Mouse (Mus musculus): ENCODE measurements around the gene Ddit4. TPM values are rescaled to one million over a fixed set of nuclear protein-coding genes. Genes with fewer than 3 reads are reported as not detected.

Ddit4 gene
- polyA plus RNA-seq, 1 experiment from 2014 or later: 24.0 TPM

DNA sequence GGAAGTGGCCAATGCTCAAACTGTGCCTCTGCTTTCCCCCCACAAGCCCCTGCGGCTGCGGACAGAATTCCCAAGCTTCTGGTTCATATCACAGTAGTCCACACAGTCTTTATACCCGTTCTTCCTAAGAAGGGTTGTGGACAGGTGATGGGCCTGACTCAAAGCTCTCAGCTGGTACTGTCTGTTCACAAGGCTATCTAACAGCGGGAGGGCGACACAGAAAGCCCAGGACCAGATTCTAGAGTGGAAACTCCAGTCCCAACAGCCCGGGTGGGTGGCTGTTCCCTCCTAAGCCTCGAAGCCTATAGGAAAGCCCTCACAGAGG is 31.2 kb downstream of the Ddit4 start:
- ATAC-seq (replicated peaks; ENCODE audit: low FRiP score, low read depth) (no peak), DNase-seq (ENCODE audit: low spot score) (no peak)
- Histone ChIP-seq H3K9ac (ENCODE audit: low read depth, low read length) (peak overlapping the region; percentile 50; the same call in 1 of the 2 replicates), H3K27ac (peak overlapping the region; percentile 81), H3K4me3 (replicated peaks; ENCODE audit: low read depth, low read length) (peak overlapping the region; percentile 33; the same call in 1 of the 2 replicates), H3K27me3 (ENCODE audit: insufficient read depth, low read length) (no peaks in the 10 kb centered on the region), H3K36me3 (ENCODE audit: insufficient read depth, low read length) (no peaks in the 10 kb centered on the region), H3K4me2 (ENCODE audit: low read length) (peak overlapping the region; percentile 72), H3K9me3 (replicated peaks; ENCODE audit: low read length) (no peaks in the 10 kb centered on the region), H3K4me1 (replicated peaks; ENCODE audit: insufficient read depth, low read length) (peaks cover 28% of the 10 kb centered on the region)
- WGBS: 31% methylated on average over 7 of the region's 7 CpGs
- no peak for TF ChIP-seq CTCF (IDR thresholded peaks at IDR 0.05; ENCODE audit: low read depth)

DNA sequence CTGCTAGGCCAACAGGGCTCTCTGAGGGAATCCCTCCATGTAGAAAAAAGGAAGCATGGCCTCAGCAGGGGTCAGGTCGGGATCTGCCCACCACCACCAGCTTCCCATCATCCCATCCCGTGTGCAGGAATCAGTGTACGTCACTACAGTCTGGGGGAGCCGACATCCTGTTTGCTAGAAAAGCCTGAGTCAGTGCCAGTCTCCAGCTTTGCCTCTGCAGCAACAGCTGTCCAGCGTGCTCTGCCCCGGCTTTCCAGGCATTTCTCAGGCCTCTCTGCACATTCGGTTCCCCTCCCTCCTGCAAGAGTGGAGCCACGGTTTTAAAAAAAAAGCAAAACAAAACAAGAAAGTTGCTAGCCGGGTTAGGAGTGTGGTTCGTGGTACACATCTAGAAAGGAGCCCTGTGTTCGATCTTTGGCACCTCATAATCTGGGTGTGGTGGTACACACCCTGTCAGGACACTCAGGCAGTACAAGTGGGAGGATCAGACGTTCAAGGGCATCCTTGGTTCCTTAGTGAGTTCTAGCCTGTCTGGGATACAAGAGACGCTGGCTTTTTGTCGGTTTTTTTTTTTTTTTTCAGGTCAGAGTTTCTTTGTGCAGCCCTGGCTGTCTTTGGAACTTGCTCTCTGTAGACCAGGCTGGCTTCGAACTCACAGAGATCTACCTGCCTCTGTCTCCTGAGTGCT is 32.0 kb downstream of the Ddit4 start:
- DNase-seq (ENCODE audit: low spot score) (peak; percentile 76), ATAC-seq (replicated peaks; ENCODE audit: low FRiP score, low read depth) (no peak)
- Histone ChIP-seq H3K36me3 (ENCODE audit: insufficient read depth, low read length) (no peaks in the 10 kb centered on the region), H3K27ac (peak overlapping the region; percentile 38), H3K9ac (ENCODE audit: low read depth, low read length) (no peak overlapping the region), H3K4me3 (replicated peaks; ENCODE audit: low read depth, low read length) (no peak overlapping the region), H3K4me2 (ENCODE audit: low read length) (no peak overlapping the region), H3K27me3 (ENCODE audit: insufficient read depth, low read length) (no peaks in the 10 kb centered on the region), H3K4me1 (replicated peaks; ENCODE audit: insufficient read depth, low read length) (peaks cover 28% of the 10 kb centered on the region), H3K9me3 (replicated peaks; ENCODE audit: low read length) (no peaks in the 10 kb centered on the region)
- WGBS: 39% methylated on average over 15 of the region's 15 CpGs
- TF ChIP-seq CTCF (IDR thresholded peaks at IDR 0.05; ENCODE audit: low read depth): no peak

DNA sequence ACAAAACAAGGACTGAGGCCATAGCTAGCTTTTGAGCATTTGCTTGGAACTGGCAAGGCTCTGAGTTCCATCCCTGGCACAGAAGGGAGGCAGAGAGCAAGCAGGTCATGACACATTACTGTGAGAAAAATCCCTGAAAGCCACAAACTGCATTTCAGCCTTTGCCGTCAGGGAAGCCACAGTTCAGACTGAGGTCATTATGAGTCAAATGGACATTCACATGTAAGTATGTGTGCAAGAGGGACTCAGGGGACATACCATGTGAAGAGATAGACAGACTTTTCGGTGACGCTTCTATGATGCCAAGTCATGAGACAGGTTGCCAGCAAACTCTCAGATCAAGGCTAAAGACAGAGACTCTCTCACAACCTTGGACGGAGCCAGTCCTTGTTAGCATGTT is 33.5 kb downstream of the Ddit4 start:
- WGBS: 95% methylated on average over 4 of the region's 4 CpGs
- no peak overlapping the region for H3K27ac ChIP-seq
- H3K9ac ChIP-seq (ENCODE audit: low read depth, low read length): no peak overlapping the region
- peaks cover 28% of the 10 kb centered on the region for H3K4me1 ChIP-seq (replicated peaks; ENCODE audit: insufficient read depth, low read length)
- no peak for TF ChIP-seq CTCF (IDR thresholded peaks at IDR 0.05; ENCODE audit: low read depth)
- ATAC-seq (replicated peaks; ENCODE audit: low FRiP score, low read depth) (no peak), DNase-seq (ENCODE audit: low spot score) (no peak)
- no peak overlapping the region for H3K4me3 ChIP-seq (replicated peaks; ENCODE audit: low read depth, low read length)
- no peaks in the 10 kb centered on the region for H3K36me3 ChIP-seq (ENCODE audit: insufficient read depth, low read length)
- H3K27me3 ChIP-seq (ENCODE audit: insufficient read depth, low read length): no peaks in the 10 kb centered on the region
- no peaks in the 10 kb centered on the region for H3K9me3 ChIP-seq (replicated peaks; ENCODE audit: low read length)
- H3K4me2 ChIP-seq (ENCODE audit: low read length): no peak overlapping the region

DNA sequence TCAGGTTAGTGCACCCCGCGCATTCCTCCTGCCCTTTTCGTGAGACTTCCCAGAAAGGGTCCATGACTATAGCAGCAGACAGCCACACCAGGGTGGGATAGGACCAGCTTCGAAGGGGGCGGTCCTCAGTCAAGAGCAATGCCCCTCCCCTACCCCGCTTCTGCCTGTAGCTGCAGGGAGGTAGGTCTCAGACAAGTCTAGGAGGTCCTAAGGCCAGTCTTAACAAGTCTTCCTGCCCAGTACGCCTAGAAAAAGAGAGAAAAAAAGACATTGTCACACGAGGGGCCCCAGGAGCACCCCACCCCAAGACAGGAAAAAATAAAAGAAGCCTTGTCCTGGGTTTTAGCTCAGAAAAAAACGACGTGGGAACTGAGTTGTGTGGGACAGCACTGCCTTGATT is 35.0 kb downstream of the Ddit4 start:
- peak overlapping the region; percentile 88 for H3K27ac ChIP-seq
- ATAC-seq (replicated peaks; ENCODE audit: low FRiP score, low read depth): peak; percentile 87
- H3K36me3 ChIP-seq (ENCODE audit: insufficient read depth, low read length): no peaks in the 10 kb centered on the region
- H3K4me1 ChIP-seq (replicated peaks; ENCODE audit: insufficient read depth, low read length): peaks cover 32% of the 10 kb centered on the region
- no peaks in the 10 kb centered on the region for H3K9me3 ChIP-seq (replicated peaks; ENCODE audit: low read length)
- 2% methylated on average over 10 of the region's 10 CpGs for WGBS
- H3K27me3 ChIP-seq (ENCODE audit: insufficient read depth, low read length): no peaks in the 10 kb centered on the region
- TF ChIP-seq CTCF (IDR thresholded peaks at IDR 0.05; ENCODE audit: low read depth): no peak
- H3K4me3 ChIP-seq (replicated peaks; ENCODE audit: low read depth, low read length): peak overlapping the region; percentile 20; the same call in 1 of the 2 replicates
- peak overlapping the region; percentile 42; the same call in 1 of the 2 replicates for H3K9ac ChIP-seq (ENCODE audit: low read depth, low read length)
- H3K4me2 ChIP-seq (ENCODE audit: low read length): peak overlapping the region; percentile 60
- peak; percentile 89 for DNase-seq (ENCODE audit: low spot score)

DNA sequence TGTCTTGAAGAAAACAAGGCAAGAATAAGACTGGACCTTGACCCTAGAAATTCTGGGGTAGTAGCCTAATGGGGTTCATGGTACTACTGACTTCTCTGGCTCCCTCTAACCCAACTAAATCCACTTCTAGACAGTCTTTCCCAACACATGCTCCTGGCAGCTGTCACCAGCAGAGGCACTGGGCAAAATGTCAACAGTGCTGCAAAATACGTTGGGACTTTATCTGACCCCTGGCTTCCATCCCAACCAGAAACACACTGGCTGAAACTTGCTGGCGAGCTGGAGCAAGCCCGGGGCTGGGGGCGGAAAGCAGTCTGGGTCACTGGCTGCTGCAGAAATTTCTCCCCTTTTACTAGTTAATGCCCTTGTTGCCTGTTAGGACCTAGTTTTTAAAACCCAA is 35.5 kb downstream of the Ddit4 start:
- peak; percentile 74 for DNase-seq (ENCODE audit: low spot score)
- 3% methylated on average over 4 of the region's 4 CpGs for WGBS
- ATAC-seq (replicated peaks; ENCODE audit: low FRiP score, low read depth): peak; percentile 33

DNA sequence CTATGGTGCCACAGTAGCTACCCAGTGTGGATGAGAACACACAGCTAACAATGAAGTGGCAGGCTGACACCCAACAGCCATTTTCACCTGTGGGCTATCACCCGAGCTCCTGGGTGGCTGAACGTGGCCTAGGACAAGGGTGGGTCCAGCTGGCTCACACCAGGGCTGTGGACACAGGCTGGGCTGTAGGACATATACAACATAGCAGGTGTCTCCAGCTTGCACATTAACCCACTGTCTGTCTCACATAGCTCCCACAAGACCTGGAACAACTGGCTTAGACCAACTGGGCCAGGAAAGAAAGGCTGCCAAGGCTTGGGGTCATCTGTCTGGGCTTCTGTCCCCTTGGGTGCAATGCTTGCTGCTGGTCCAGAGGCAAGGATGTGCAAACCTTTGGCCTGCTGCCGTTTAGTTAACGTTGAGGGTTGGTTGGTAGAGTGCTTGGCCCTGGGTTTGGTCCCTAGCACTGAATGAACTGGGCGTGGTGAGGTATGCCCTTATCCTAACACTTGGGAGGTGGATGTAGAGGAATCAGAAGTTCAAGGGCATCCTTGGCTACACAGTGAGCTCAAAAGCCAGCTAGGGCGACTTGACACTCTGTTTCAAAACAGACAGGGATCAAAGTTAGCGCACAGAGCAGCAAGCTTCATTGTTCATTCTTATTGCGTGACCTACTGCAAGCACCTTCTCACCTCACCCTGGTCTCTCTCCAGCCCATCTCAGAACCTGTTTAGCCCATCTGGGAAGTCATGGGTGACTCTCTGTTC is 36.3 kb downstream of the Ddit4 start:
- ATAC-seq (replicated peaks; ENCODE audit: low FRiP score, low read depth) (no peak), DNase-seq (ENCODE audit: low spot score) (no peak)
- Histone ChIP-seq H3K4me1 (replicated peaks; ENCODE audit: insufficient read depth, low read length) (peaks cover 26% of the 10 kb centered on the region), H3K27ac (peak overlapping the region; percentile 88), H3K9me3 (replicated peaks; ENCODE audit: low read length) (no peaks in the 10 kb centered on the region), H3K9ac (ENCODE audit: low read depth, low read length) (no peak overlapping the region), H3K4me3 (replicated peaks; ENCODE audit: low read depth, low read length) (no peak overlapping the region), H3K36me3 (ENCODE audit: insufficient read depth, low read length) (no peaks in the 10 kb centered on the region), H3K4me2 (ENCODE audit: low read length) (no peak overlapping the region), H3K27me3 (ENCODE audit: insufficient read depth, low read length) (no peaks in the 10 kb centered on the region)
- WGBS: 85% methylated on average over 8 of the region's 8 CpGs
- TF ChIP-seq CTCF (IDR thresholded peaks at IDR 0.05; ENCODE audit: low read depth): no peak

More for the DNA sequence above, 35.5 kb downstream of the Ddit4 start:
- Histone ChIP-seq H3K9me3 (replicated peaks; ENCODE audit: low read length) (no peaks in the 10 kb centered on the region), H3K4me2 (ENCODE audit: low read length) (peak overlapping the region; percentile 60), H3K4me3 (replicated peaks; ENCODE audit: low read depth, low read length) (peak overlapping the region; percentile 20; the same call in 1 of the 2 replicates), H3K9ac (ENCODE audit: low read depth, low read length) (peak overlapping the region; percentile 42; the same call in 1 of the 2 replicates), H3K27ac (peak overlapping the region; percentile 88), H3K27me3 (ENCODE audit: insufficient read depth, low read length) (no peaks in the 10 kb centered on the region), H3K4me1 (replicated peaks; ENCODE audit: insufficient read depth, low read length) (peaks cover 33% of the 10 kb centered on the region), H3K36me3 (ENCODE audit: insufficient read depth, low read length) (no peaks in the 10 kb centered on the region)
- 0 out of 2 replicates have a peak, but pooled peaks have one; percentile 2 for TF ChIP-seq CTCF (IDR thresholded peaks at IDR 0.05; ENCODE audit: low read depth)
